Mouse (Mus musculus) ES-Bruce4 (cell line): ENCODE measurements at regions not wholly inside any gene's neighbourhood (a gene's known extent, or its start where the extent isn't known, plus 50 kb on each side); places are given as distances from the start of the nearest gene placed in this dataset.

Experiments used
- H3K27ac ChIP-seq: 2 replicates; pipeline ENCODE4 v1.5.1; 2012; ENCODE audit warnings: low read length, inconsistent platforms; ENCODE audit not compliant: insufficient read depth
- H3K27me3 ChIP-seq: 2 replicates; pipeline ENCODE4 v1.6.1; 2012; ENCODE audit warnings: mild to moderate bottlenecking, low read length, inconsistent platforms; ENCODE audit not compliant: control insufficient read depth, poor library complexity, insufficient read depth, severe bottlenecking
- H3K36me3 ChIP-seq: 2 replicates; pipeline ENCODE4 v1.6.1; 2012; ENCODE audit warnings: inconsistent platforms, mild to moderate bottlenecking, low read length, moderate library complexity; ENCODE audit not compliant: control insufficient read depth, poor library complexity, insufficient read depth, severe bottlenecking
- H3K4me1 ChIP-seq: one replicate; pipeline ENCODE4 v1.8.1; 2011; ENCODE audit warnings: low read length; ENCODE audit not compliant: control insufficient read depth, insufficient read depth
- H3K4me3 ChIP-seq: 2 replicates; pipeline ENCODE4 v1.5.1; 2011; ENCODE audit warnings: low read depth, mild to moderate bottlenecking, low read length
- H3K9ac ChIP-seq: 2 replicates; pipeline ENCODE4 v1.6.1; 2012; ENCODE audit warnings: low read depth, mild to moderate bottlenecking, inconsistent platforms; ENCODE audit not compliant: poor library complexity, severe bottlenecking
- H3K9me3 ChIP-seq: replicated peaks from 2 replicates; pipeline ENCODE4 v1.6.1; 2012; ENCODE audit warnings: mild to moderate bottlenecking, low read length, inconsistent platforms; ENCODE audit not compliant: control insufficient read depth, poor library complexity, insufficient read depth, severe bottlenecking
- CTCF ChIP-seq: IDR thresholded peaks from one replicate; pipeline ENCODE4 v1.8.1; 2011; ENCODE audit warnings: low read depth, low read length
- EP300 ChIP-seq: IDR thresholded peaks from 2 replicates; pipeline ENCODE4 v1.6.1; 2011; ENCODE audit warnings: low read depth, low read length; ENCODE audit not compliant: insufficient read depth
- POLR2A ChIP-seq: IDR thresholded peaks from one replicate; pipeline ENCODE4 v1.8.1; 2011; ENCODE audit warnings: low read length; ENCODE audit not compliant: insufficient read depth

DNA sequence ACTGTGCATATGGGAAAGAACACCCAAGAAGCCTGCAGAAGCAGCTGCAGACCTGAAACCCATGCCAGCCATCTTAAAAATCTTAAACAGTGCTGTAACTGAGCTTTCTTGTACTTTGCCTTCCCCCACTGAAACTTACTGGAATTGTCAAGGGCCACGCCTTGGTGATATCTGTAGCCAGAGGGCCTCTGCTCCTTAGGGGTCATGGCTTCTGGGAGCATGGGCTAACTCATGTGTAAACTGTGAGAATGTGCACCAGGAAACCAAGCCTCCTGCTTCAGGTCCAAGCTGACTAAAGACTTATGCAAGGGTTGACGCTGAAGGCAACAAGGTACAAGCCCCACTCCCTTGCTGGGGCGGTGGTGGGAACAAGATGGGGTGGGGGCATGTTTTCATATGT lies 73.8 kb upstream of the Hes1 start:
- Histone ChIP-seq H3K27me3 (no peaks in the 10 kb centered on the region), H3K4me3 (no peak overlapping the region), H3K36me3 (no peaks in the 10 kb centered on the region), H3K9me3 (no peaks in the 10 kb centered on the region), H3K27ac (no peak overlapping the region), H3K9ac (no peak overlapping the region), H3K4me1 (peaks cover 2% of the 10 kb centered on the region)
- TF ChIP-seq CTCF (no peak), EP300 (no peak), POLR2A (no peak)

DNA sequence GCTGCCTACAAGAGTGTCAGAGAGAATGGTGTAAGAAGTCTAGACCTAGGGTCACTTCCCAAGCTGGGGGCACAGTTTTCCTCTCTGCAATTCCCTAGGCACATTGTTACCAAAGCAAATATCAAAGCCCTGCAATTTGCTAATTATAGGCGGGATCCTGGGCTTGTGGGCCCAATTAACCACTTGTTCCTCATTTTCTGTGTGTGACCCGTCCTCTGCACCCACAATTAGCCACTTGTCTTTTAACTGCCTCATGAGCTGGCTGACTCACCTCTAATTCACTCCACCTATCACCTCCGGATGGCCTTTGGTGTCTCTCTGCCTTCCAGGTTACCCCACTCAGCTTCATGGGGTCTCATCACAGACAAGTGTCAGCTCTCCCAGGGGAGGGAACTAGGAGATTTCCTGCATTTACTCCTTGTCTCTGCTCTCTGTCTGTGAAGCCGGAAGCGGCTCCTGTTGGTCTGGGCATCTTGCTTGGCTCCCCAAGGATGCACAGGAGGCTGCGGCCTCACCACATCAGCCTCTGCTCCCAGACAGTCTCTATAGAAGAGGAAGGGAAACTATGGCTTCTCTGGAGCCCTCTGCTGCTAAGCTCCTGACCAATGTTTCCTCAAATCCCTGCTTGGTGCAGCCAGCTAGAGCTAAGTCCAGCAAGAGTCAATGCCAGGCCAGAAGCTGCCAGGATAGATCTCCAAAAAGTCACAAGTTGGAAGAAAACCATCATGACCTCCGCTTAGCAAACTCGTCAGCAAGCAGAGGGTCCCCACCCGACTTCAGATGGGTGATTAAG lies 73.2 kb upstream of the Hes1 start:
- Histone ChIP-seq H3K9ac (no peak overlapping the region), H3K4me3 (no peak overlapping the region), H3K27me3 (no peaks in the 10 kb centered on the region), H3K4me1 (peaks cover 2% of the 10 kb centered on the region), H3K9me3 (no peaks in the 10 kb centered on the region), H3K36me3 (no peaks in the 10 kb centered on the region), H3K27ac (no peak overlapping the region)
- no peak for TF ChIP-seq CTCF
- TF ChIP-seq POLR2A = no peak

DNA sequence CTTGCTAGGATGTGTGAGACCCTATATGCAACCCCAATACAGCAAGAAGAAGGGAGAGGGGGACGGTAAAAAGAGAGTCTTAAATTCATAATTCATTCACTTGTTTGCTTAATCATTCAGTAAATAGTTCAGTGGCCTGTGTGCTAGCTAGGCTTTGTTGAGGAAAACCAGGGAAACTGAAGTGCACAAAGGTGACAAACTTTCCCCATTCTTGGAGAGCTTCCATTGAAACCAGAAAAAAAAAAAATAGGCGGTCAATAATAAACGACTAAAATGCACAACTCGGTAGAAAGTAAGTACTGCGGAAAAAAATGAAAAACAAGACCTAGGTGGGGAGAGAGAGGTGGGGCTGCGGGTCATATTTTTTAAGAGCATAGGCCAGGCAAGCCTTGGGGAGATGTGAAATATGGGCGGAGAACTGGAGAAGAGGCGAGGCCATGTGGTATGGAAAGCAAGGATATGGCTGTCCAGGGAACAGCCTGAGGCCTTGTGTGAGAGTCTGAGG lies 72.3 kb upstream of the Hes1 start:
- Histone ChIP-seq H3K36me3 (no peaks in the 10 kb centered on the region), H3K9me3 (no peaks in the 10 kb centered on the region), H3K27me3 (no peaks in the 10 kb centered on the region), H3K9ac (no peak overlapping the region), H3K4me1 (peaks cover 2% of the 10 kb centered on the region), H3K27ac (no peak overlapping the region), H3K4me3 (no peak overlapping the region)
- TF ChIP-seq POLR2A = no peak

DNA sequence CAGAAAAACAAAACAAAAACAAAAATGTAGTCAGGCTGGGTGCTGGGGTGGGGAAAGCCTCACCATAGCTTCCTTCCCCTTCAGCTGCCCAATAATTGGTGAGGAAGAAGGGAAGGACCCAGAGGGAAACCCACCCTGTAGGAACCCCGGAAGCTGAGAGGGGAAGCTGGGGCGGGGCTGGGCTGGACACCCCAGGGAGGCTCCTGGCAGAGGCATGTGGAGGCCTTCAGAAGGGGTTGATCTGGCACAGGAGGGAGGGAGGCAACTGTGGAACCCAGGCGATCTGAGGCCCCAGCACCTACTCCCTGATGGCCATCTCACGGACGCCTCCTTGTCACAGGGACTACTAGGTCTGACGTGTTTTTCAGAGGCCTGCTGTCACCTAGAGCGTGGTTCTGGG lies 71.1 kb upstream of the Hes1 start:
- Histone ChIP-seq H3K27me3 (no peaks in the 10 kb centered on the region), H3K4me3 (no peak overlapping the region), H3K27ac (no peak overlapping the region), H3K36me3 (no peaks in the 10 kb centered on the region), H3K9ac (no peak overlapping the region), H3K4me1 (peaks cover 2% of the 10 kb centered on the region), H3K9me3 (no peaks in the 10 kb centered on the region)
- TF ChIP-seq CTCF (no peak), POLR2A (no peak), EP300 (no peak)

DNA sequence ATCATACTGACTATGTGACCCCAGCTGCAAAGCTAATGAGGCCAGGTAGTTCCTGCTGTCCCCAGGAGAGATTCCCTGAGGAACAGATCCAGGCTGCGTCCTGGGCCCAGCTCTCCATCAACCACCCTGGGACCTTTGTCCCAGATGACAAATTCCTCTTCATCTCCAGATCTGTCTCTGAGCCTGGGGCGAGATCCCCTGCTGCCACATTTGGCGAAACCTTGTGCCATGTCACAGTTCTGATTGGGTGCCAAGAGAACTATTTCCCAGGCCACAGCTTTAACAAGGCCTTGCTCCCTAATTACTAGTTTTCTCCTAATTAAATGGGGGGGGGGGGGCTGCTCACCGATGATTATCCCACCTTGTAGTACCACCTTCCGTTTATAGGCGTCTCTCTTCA lies 70.6 kb upstream of the Hes1 start:
- Histone ChIP-seq H3K27me3 (no peaks in the 10 kb centered on the region), H3K4me1 (peaks cover 2% of the 10 kb centered on the region), H3K4me3 (no peak overlapping the region), H3K27ac (no peak overlapping the region), H3K9ac (no peak overlapping the region), H3K9me3 (no peaks in the 10 kb centered on the region), H3K36me3 (no peaks in the 10 kb centered on the region)
- TF ChIP-seq EP300 (no peak), POLR2A (no peak), CTCF (no peak)

DNA sequence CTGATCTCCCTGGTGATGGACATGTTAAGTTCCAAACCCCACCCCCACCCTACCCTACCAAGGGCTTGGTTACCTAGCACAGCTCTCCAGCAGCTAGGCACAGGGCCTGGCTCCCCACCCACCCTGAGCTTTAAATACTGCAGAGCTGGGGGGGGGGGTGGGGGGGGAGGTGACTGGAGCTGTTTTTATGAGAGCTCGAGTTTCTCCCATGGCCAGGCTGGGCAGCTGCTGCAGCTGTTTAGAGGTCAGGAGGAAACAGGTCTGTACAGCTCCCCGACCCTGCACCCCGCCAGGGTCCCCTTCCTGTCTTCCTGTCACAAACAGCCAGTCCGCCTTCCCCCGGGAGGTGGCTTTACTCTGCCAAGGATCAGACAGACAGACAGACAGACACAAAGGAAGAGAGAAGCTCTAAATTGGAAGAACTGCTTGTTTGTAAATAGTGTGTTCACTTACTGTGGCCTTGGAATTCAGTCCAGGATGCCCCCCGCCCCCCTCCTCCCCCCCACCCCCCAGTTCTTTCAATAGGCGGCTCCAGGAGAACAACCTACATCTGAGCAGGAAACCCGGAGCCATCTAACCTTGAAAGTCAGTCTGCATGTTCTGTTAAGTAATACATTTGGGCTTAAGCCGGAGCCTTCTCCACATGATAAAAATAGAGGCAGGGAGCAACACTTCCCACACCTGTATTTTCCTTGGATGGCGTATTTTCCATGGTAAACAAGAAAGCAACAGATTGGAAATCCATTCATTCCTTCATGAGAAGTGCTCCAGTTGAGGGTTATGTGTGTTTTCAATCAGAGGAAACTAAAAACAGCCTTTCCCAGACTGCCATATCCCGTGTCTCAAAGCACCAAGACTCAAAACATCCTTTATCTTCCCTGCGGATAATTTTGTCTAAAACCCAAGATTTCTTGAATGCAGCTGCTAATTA lies 67.8 kb upstream of the Hes1 start:
- Histone ChIP-seq H3K4me1 (peaks cover 2% of the 10 kb centered on the region), H3K9ac (no peak overlapping the region), H3K27ac (peak overlapping the region; percentile 38; the same call in 1 of the 2 replicates), H3K27me3 (no peaks in the 10 kb centered on the region), H3K36me3 (no peaks in the 10 kb centered on the region), H3K4me3 (no peak overlapping the region), H3K9me3 (no peaks in the 10 kb centered on the region)
- no peak for TF ChIP-seq POLR2A
- TF ChIP-seq EP300 = 0 out of 2 replicates have a peak, but pooled peaks have one; percentile 15
- TF ChIP-seq CTCF = no peak
